Mouse (Mus musculus): ENCODE data around the gene Tmem179b.

GRCm38 (mm10) chr19:8822696-8823095, 48.4 kb upstream of the Tmem179b start:
- TF ChIP-seq CTCF (IDR thresholded peaks at IDR 0.05; ENCODE audit: low read depth, low read length) (no peak), POLR2A (IDR thresholded peaks at IDR 0.05; ENCODE audit: insufficient read depth, low read length) (no peak), EP300 (IDR thresholded peaks at IDR 0.05; ENCODE audit: insufficient read depth, low read depth, low read length) (no peak)

Measured in ES-Bruce4 (cell line).